Mouse (Mus musculus): Measurements from ENCODE around the gene Hipk3.

DNA sequence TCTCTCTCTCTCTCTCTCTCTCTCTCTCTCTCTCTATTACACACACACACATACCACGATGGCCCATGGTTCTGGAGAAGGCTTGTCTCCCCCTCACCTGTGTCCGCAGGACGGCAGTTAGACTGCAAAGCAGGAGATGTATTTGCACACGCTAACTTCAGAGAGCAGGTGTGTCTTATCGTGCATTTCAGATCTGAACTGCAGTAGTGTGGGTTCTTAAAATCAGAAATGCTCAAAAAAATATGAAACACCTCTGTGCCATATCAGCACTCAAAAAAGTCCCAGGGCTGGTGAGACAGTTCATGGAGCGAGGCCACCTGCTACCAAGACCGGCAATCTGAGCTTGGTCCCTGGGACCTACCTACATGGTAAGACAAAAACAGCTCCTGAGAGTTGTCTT lies 82.4 kb downstream of the Hipk3 start:
- no peak for TF ChIP-seq CTCF (IDR thresholded peaks at IDR 0.05; ENCODE audit: borderline replicate concordance, insufficient read depth, low read length)
- TF ChIP-seq POLR2A (IDR thresholded peaks at IDR 0.05; ENCODE audit: low read depth, low read length) = no peak
